Mouse (Mus musculus) forebrain, embryonic 11.5 days (tissue): ENCODE data around the gene Olfr316. TPM values are rescaled to one million over a fixed set of nuclear protein-coding genes. Genes with fewer than 3 reads are reported as not detected.
A peak's percentile ranks its signal among the peaks of the same experiment; 100 is the strongest.

Experiments
- ATAC-seq: fragments of 200-750 bp; cut with Nextera tagmentation; replicated peaks from 2 replicates; pipeline ENCODE4 v1.8.0; 2017; ENCODE audit warnings: moderate TSS enrichment; ENCODE audit not compliant: low FRiP score
- DNase-seq: peaks from one replicate; pipeline ENCODE4 v3.0.0-alpha.2; 2017; ENCODE audit warnings: low spot score
- H3K27ac ChIP-seq: fragments of 300-500 bp; sonication (generic); 2 replicates; pipeline ENCODE4 v1.5.1; 2014; ENCODE audit warnings: low read depth, low read length
- H3K27me3 ChIP-seq: fragments of 300-500 bp; sonication (generic); 2 replicates; pipeline ENCODE4 v1.6.1; 2014; ENCODE audit warnings: mild to moderate bottlenecking, low read length, mixed read lengths; ENCODE audit not compliant: control insufficient read depth, insufficient read depth
- H3K36me3 ChIP-seq: fragments of 300-500 bp; sonication (generic); 2 replicates; pipeline ENCODE4 v1.6.1; 2014; ENCODE audit warnings: mild to moderate bottlenecking, low read length, moderate library complexity, mixed read lengths; ENCODE audit not compliant: control insufficient read depth, insufficient read depth
- H3K4me1 ChIP-seq: fragments of 300-500 bp; sonication (generic); replicated peaks from 2 replicates; pipeline ENCODE4 v1.6.1; 2014; ENCODE audit warnings: low read length, mixed read lengths; ENCODE audit not compliant: control insufficient read depth, insufficient read depth
- H3K4me2 ChIP-seq: fragments of 300-500 bp; sonication (generic); 2 replicates; pipeline ENCODE4 v1.6.1; 2014; ENCODE audit warnings: low read depth, mild to moderate bottlenecking, low read length, moderate library complexity, mixed read lengths; ENCODE audit not compliant: severe bottlenecking
- H3K4me3 ChIP-seq: fragments of 300-500 bp; sonication (generic); 2 replicates; pipeline ENCODE4 v1.5.1; 2014; ENCODE audit warnings: low read depth, low read length
- H3K9ac ChIP-seq: fragments of 300-500 bp; sonication (generic); 2 replicates; pipeline ENCODE4 v1.6.1; 2014; ENCODE audit warnings: low read length
- H3K9me3 ChIP-seq: fragments of 300-500 bp; sonication (generic); 2 replicates; pipeline ENCODE4 v1.6.1; 2016; ENCODE audit warnings: low read length, mixed read lengths; ENCODE audit not compliant: control insufficient read depth
- WGBS: fragments of 180-500 bp; shearing (Covaris S2); extraction: QIAGEN DNeasy Blood & Tissue Kit; methylation state at CpG from one replicate; pipeline ENCODE4 v1.1.7; 2014; 5-methylcytosine and 5-hydroxymethylcytosine counted together
- polyA plus RNA-seq: library from polyadenylated mRNA; unstranded; fragments of >200 nt; fragmentation: Nextera tagmentation; extraction: Ambion mirVana; gene quantifications from 2 replicates; pipeline ENCODE4 v1.2.1, GENCODE M21; 2014

Gene Olfr316
- polyA plus RNA-seq, 1 experiment from 2014 or later, result not detected

DNA sequence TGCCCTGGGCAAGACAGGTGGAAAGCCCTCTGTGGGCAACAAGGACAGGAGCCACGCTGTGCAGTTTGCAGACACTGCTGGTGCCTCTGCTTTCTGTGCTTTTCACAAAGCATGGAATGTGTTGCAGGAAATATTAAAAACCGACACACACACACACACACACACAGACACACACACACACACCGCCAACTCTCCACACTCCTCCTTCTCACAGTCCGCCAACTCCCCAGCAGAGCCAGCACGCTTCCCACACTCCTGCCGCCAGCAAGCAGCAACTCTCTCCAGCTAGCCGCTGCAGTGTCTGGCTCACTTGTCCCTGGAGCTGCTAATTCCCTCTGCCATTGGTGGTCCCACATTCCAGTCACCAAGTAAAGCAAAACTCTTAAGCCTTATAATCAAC, 44.3 kb downstream of the Olfr316 start:
- no peak overlapping the region for H3K4me2 ChIP-seq
- 77% methylated on average over 7 of the region's 7 CpGs for WGBS
- DNase-seq (no peak), ATAC-seq (no peak)
- no peaks in the 10 kb centered on the region for H3K9me3 ChIP-seq
- H3K36me3 ChIP-seq, result no peaks in the 10 kb centered on the region
- H3K27ac ChIP-seq, result no peak overlapping the region
- no peak overlapping the region for H3K9ac ChIP-seq
- no peaks in the 10 kb centered on the region for H3K4me1 ChIP-seq
- H3K4me3 ChIP-seq, result no peak overlapping the region
- H3K27me3 ChIP-seq, result no peaks in the 10 kb centered on the region

DNA sequence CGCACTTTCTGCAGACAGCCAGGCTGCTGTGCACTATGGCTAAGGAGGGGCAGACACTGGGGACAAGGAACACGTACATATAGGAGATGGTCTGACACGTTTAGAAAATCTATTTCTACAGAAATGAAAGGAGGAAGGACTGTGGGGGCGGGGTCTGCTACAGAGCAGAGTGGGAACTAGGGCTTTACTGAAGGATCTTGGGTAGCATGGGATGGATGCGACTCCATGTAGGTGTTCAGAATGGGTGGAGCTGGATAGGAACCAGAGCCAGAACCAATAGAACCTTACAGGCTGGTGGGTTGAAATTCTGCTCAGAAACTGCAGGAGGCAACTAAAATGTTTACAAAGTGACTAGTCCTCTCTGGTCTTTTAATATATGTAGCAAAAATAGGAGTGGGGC, 47.2 kb downstream of the Olfr316 start:
- Histone ChIP-seq H3K4me1 (no peaks in the 10 kb centered on the region), H3K27ac (no peak overlapping the region), H3K4me2 (no peak overlapping the region), H3K4me3 (no peak overlapping the region), H3K36me3 (no peaks in the 10 kb centered on the region), H3K9me3 (no peaks in the 10 kb centered on the region), H3K27me3 (no peaks in the 10 kb centered on the region), H3K9ac (no peak overlapping the region)
- ATAC-seq (no peak), DNase-seq (no peak)
- 79% methylated on average over 5 of the region's 5 CpGs for WGBS

DNA sequence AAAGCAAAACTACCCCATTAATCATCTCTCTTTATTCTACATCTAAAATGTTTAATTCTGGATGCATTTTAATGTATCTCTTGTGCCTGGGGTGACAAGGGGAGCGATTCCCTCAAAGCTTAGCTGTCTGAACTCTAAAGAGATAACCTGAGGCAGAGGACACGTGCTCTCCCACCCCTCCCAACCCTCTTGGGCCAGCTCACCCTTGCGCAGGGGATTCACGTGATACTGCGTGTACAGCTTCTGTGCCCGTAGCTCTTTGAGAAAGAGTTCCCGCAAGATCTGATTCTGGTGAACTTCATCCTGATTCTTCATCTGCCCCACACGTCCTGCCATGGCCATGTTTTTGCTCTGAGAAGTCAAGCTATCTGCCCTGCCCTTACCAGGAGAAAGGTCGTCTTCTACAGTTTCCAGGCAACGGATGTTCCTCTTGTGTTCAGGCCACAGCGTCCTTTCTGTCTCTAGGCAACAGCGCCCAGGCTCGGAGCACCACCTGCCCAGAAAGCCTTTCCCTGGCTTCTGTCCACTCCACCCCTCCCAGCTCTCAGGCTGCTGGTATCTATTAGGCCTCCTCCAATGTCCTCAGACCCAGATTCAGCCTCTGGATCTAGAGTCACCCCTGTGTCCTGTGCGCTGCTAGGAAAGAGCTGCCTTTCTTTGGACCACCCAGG, 49.2 kb downstream of the Olfr316 start, which contains the start of gene Fam183b:
Fam183b (minus strand) TSS at position 403 of the 671 bp plus-strand sequence.
- Histone ChIP-seq H3K9me3 (no peaks in the 10 kb centered on the region), H3K4me3 (no peak within 1 kb of the TSS), H3K4me2 (no peak within 1 kb of the TSS), H3K27ac (no peak within 1 kb of the TSS), H3K4me1 (no peaks in the 10 kb centered on the region), H3K27me3 (no peaks in the 10 kb centered on the region), H3K36me3 (no peaks in the 10 kb centered on the region), H3K9ac (no peak within 1 kb of the TSS)
- peak; percentile 58 for DNase-seq
- peak; percentile 49; the same call in 1 of the 2 replicates for ATAC-seq
- WGBS, result 39% methylated on average over 14 of the region's 14 CpGs

DNA sequence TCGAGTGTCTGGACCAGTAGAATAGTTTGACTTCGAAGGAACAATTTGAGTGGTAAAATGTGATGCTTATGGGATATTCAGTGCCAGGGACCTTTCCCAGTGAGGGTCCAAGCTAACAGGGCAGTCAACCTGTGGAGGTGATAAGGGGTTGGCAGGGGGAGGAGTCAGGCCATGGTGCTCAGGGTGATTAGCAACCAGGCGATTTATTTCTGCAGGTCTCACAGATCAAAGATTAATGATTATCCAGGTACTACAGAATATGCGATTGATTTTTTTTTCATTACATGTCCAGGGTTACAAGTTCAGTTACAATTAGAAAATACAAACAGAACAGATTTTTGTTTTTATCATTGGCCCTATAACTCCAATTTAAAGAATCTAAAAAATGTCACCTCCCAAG, 51.3 kb downstream of the Olfr316 start:
- 82% methylated on average over 4 of the region's 4 CpGs for WGBS
- DNase-seq (no peak), ATAC-seq (no peak)
- Histone ChIP-seq H3K9ac (no peak overlapping the region), H3K9me3 (no peaks in the 10 kb centered on the region), H3K27ac (no peak overlapping the region), H3K4me1 (no peaks in the 10 kb centered on the region), H3K4me2 (no peak overlapping the region), H3K36me3 (no peaks in the 10 kb centered on the region), H3K27me3 (no peaks in the 10 kb centered on the region), H3K4me3 (no peak overlapping the region)

DNA sequence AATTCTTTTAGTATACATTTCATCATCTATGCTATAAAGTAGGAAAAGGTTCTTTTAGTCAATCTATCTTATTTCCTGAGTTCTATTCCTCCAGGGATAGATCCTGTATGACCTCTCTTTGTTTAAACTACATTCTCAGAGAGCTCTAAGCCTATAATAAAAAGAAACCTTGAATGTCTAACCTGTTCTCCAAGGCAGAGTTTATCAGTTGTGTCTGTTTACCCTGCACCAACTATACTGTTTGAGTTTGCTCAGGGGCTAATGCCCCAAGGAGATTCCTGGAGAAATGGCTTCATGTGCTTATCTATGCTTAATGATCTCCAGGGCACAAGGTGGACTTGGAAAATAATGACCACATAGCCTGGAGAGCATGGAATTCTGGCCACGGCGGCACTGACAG, 51.9 kb downstream of the Olfr316 start:
- Histone ChIP-seq H3K9ac (no peak overlapping the region), H3K4me3 (no peak overlapping the region), H3K4me2 (no peak overlapping the region), H3K36me3 (no peaks in the 10 kb centered on the region), H3K4me1 (no peaks in the 10 kb centered on the region), H3K27me3 (no peaks in the 10 kb centered on the region), H3K27ac (no peak overlapping the region), H3K9me3 (no peaks in the 10 kb centered on the region)
- WGBS, result 85% methylated on average over 2 of the region's 2 CpGs
- ATAC-seq, result no peak
- no peak for DNase-seq

Other genes starting within 250 kb of the Olfr316 start
- not detected in 2 replicates for gene Olfr330, start 217.9 kb upstream of the Olfr316 start, polyA plus RNA-seq
- not detected in 2 replicates for gene Olfr329-ps, start 206.3 kb upstream of the Olfr316 start, polyA plus RNA-seq
- gene Olfr328, start 197.1 kb upstream of the Olfr316 start, polyA plus RNA-seq, result 0.07 and 0.12 TPM in 2 replicates
- not detected in 2 replicates for gene Olfr224, start 182.2 kb upstream of the Olfr316 start, polyA plus RNA-seq
- gene Olfr325, start 175.0 kb upstream of the Olfr316 start, polyA plus RNA-seq, result not detected in 2 replicates
- not detected in 2 replicates for gene Olfr324, start 157.6 kb upstream of the Olfr316 start, polyA plus RNA-seq
- gene 2210407C18Rik, start 136.7 kb upstream of the Olfr316 start, polyA plus RNA-seq, result not detected in 2 replicates
- not detected in 2 replicates for gene Olfr323, start 122.2 kb upstream of the Olfr316 start, polyA plus RNA-seq
- 0.55 and 0.60 TPM in 2 replicates for gene Trim58, start 112.3 kb upstream of the Olfr316 start, polyA plus RNA-seq
- not detected in 2 replicates for gene Olfr322, start 94.0 kb upstream of the Olfr316 start, polyA plus RNA-seq
- gene Olfr320, start 71.6 kb upstream of the Olfr316 start, polyA plus RNA-seq, result not detected in 2 replicates
- gene Olfr319, start 53.6 kb upstream of the Olfr316 start, polyA plus RNA-seq, result not detected in 2 replicates
- not detected in 2 replicates for gene Olfr318, start 28.7 kb upstream of the Olfr316 start, polyA plus RNA-seq
- not detected in 2 replicates for gene Olfr317, start 13.5 kb upstream of the Olfr316 start, polyA plus RNA-seq
- not detected in 2 replicates for gene Olfr315, start 20.5 kb downstream of the Olfr316 start, polyA plus RNA-seq
- not detected in 2 replicates for gene Olfr314, start 30.2 kb downstream of the Olfr316 start, polyA plus RNA-seq
- gene Fam183b, start 49.2 kb downstream of the Olfr316 start, polyA plus RNA-seq, result 1.8 and 2.0 TPM in 2 replicates
- gene Olfr313, start 62.3 kb downstream of the Olfr316 start, polyA plus RNA-seq, result 0.07 TPM in 1 of 2 replicates, not detected in the other
- gene Olfr312, start 76.5 kb downstream of the Olfr316 start, polyA plus RNA-seq, result not detected in 2 replicates
- gene Olfr311, start 86.5 kb downstream of the Olfr316 start, polyA plus RNA-seq, result not detected in 2 replicates
- gene Gm12258, start 94.4 kb downstream of the Olfr316 start, polyA plus RNA-seq, result 11.9 and 15.2 TPM in 2 replicates
- gene 2810021J22Rik, start 114.5 kb downstream of the Olfr316 start, polyA plus RNA-seq, result 10.5 and 12.8 TPM in 2 replicates
- 8.1 and 8.8 TPM in 2 replicates for gene Zfp39, start 151.5 kb downstream of the Olfr316 start, polyA plus RNA-seq
- gene Btnl10, start 165.2 kb downstream of the Olfr316 start, polyA plus RNA-seq, result not detected in 2 replicates
- 386 and 426 TPM in 2 replicates for gene Rnf187, start 186.2 kb downstream of the Olfr316 start, polyA plus RNA-seq
- 84.9 and 93.6 TPM in 2 replicates for gene Hist3h2ba, start 196.2 kb downstream of the Olfr316 start, polyA plus RNA-seq
- 52.9 and 54.1 TPM in 2 replicates for gene Hist3h2a, start 202.0 kb downstream of the Olfr316 start, polyA plus RNA-seq
- 0.21 and 0.75 TPM in 2 replicates for gene Trim17, start 202.0 kb downstream of the Olfr316 start, polyA plus RNA-seq
- 17.3 and 20.5 TPM in 2 replicates for gene Trim11, start 225.4 kb downstream of the Olfr316 start, polyA plus RNA-seq